Mouse (Mus musculus) thymus, adult 2 months (tissue): Measurements from ENCODE around the gene Rab3c.

Experiments
- CTCF ChIP-seq: fragments of 200-500 bp; IDR thresholded peaks from 2 replicates; pipeline ENCODE4 v1.5.1; 2012; ENCODE audit warnings: mild to moderate bottlenecking, control low read depth, low read length, moderate library complexity, borderline replicate concordance; ENCODE audit not compliant: control insufficient read depth, poor library complexity, insufficient read depth; ENCODE audit errors: extremely low read depth
- POLR2A ChIP-seq: fragments of 200-500 bp; IDR thresholded peaks from 2 replicates; pipeline ENCODE4 v1.6.1; 2012; ENCODE audit warnings: mild to moderate bottlenecking, low read length, control low read depth, moderate library complexity; ENCODE audit not compliant: control insufficient read depth, poor library complexity, insufficient read depth; ENCODE audit errors: extremely low read depth

DNA sequence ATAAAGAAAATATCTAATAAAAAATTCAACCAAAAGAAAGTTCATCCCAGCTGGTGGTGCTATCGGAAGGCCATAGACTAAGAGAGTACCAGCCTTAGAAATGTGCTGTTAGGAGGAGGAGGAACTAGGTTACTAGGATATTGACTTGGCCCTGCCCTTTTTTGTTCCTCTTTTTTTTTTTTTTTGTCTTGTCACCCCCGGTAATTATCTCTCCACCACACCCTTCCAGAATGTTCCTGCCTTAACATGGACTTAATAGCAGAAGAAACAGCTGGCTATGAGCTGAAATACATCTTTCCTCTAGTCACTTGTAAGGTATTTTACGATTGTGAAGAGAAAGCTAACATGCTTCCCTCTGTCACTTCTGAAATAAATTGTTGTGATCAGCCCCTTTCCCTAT, 7.7 kb upstream of the Rab3c start:
- no peak for TF ChIP-seq CTCF
- TF ChIP-seq POLR2A: no peak
